Mouse (Mus musculus): ENCODE measurements around the gene Kcnh2. TPM values are rescaled to one million over a fixed set of nuclear protein-coding genes. Genes with fewer than 3 reads are reported as not detected.

Kcnh2 gene
- total and polyA plus RNA-seq, 3 experiments: 59.3 to 121 (median 68.5) TPM

DNA sequence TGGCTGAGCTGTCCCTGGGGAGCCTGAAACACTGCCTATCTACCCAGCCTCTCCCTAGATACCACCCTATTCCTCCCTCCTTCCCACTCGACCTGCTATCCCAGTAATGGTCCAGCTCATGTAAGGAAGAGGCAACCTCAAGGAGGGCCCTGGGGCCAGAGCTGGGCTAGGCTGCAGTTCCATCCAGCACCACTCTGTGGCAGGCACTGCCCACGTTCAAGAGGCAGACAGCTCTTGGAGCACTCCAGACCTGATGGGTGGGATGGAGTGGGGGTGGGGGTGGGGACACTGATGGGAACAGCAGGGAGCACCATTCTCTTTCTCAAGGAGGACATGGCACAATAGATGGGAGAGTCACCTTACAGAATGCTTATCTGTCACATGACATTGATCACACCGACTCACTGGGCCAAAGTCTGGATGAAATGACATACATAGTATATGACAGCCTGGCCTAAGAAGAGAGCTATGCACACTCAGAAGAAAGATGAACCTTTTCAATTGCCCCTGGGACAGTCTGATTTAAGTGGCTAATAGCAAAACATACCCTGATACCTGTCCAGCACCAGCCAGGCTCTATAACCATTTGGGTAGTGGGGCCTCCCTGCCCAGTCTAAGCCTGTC lies 15.4 kb downstream of the Kcnh2 start:
- intact Hi-C loops (cut with DNase I): loop anchor here (1.0 to 2.0 kb wide), 3 partner anchors 17 to 57 kb away; partner anchors contain the start of genes Abcb8 and Atg9b
- WGBS: 19% methylated on average over 3 of the region's 3 CpGs
- no peak overlapping the region for H3K4me3 ChIP-seq
- no peaks in the 10 kb centered on the region for H3K79me2 ChIP-seq (replicated peaks; ENCODE audit: control insufficient read depth, insufficient read depth, low read length)
- DNase-seq: peak; percentile 65 to 71
- TF ChIP-seq EP300 (IDR thresholded peaks at IDR 0.05; ENCODE audit: insufficient read depth, low read depth, low read length) (0 out of 2 replicates have a peak, but pooled peaks have one; percentile 44), POLR2A (IDR thresholded peaks at IDR 0.05; ENCODE audit: insufficient read depth, low read depth, low read length) (no peak), CTCF (IDR thresholded peaks at IDR 0.05) (peak; percentile 84)
- no peaks in the 10 kb centered on the region for H3K36me3 ChIP-seq (ENCODE audit: control insufficient read depth, insufficient read depth, low read length)
- peaks cover 17% of the 10 kb centered on the region for H3K4me1 ChIP-seq (ENCODE audit: control insufficient read depth, insufficient read depth, low read length)
- no peak overlapping the region for H3K9ac ChIP-seq (ENCODE audit: low read depth, low read length)
- H3K27ac ChIP-seq: peak overlapping the region; percentile 71
- H3K27me3 ChIP-seq (ENCODE audit: control insufficient read depth, insufficient read depth, low read length): no peaks in the 10 kb centered on the region

DNA sequence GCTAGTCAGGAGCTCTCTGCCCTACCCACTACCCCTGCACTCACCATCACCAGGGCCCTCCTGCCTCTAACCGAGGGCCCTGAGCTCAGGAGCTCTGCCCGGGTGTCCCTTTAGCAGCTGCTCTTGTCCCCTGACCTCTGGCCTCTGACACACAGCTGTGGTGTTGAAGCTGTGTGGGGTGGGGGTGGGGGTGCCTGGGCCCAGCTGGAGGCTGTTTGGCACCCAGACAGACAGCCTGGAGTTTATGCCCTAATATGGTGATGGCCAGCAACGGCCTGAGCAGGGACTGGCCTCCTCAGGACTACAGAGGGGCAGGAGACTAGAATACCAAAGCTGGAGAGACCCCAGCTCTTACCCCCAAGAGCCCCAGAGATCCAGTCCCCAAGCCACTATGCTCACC lies 16.7 kb downstream of the Kcnh2 start:
- peak in 1 of 2 experiments; percentile 20 for DNase-seq
- Histone ChIP-seq H3K27me3 (ENCODE audit: control insufficient read depth, insufficient read depth, low read length) (no peaks in the 10 kb centered on the region), H3K9ac (ENCODE audit: low read depth, low read length) (no peak overlapping the region), H3K27ac (peak overlapping the region; percentile 33), H3K4me1 (ENCODE audit: control insufficient read depth, insufficient read depth, low read length) (peaks cover 17% of the 10 kb centered on the region), H3K79me2 (replicated peaks; ENCODE audit: control insufficient read depth, insufficient read depth, low read length) (no peaks in the 10 kb centered on the region), H3K4me3 (no peak overlapping the region), H3K36me3 (ENCODE audit: control insufficient read depth, insufficient read depth, low read length) (no peaks in the 10 kb centered on the region)
- intact Hi-C loops (cut with DNase I): no loop called here
- WGBS: 27% methylated on average over 3 of the region's 3 CpGs
- TF ChIP-seq CTCF (IDR thresholded peaks at IDR 0.05): no peak
- no peak for TF ChIP-seq EP300 (IDR thresholded peaks at IDR 0.05; ENCODE audit: insufficient read depth, low read depth, low read length)
- no peak for TF ChIP-seq POLR2A (IDR thresholded peaks at IDR 0.05; ENCODE audit: insufficient read depth, low read depth, low read length)

DNA sequence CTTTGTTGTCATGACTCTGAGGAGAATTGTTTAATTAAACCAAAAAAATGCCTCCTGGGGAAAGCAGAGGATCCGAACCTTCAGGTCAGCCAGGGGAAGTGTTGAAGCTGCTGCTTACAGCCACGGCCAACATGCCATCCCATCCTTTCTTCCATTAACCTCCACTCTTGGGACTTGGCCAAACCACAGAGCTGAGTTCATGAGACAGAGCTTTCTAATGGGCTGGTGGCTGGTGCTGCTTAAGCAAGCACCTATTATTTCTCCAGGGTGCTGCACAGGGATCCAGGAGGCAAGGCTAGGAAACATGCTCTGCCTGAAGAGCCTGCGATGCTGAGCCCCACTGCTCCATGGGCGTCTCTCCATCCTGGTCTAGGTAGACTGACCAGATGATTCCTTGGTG lies 19.0 kb downstream of the Kcnh2 start:
- no peak overlapping the region for H3K4me3 ChIP-seq
- H3K27ac ChIP-seq: no peak overlapping the region
- H3K27me3 ChIP-seq (ENCODE audit: control insufficient read depth, insufficient read depth, low read length): no peaks in the 10 kb centered on the region
- 74% methylated on average over 4 of the region's 4 CpGs for WGBS
- H3K4me1 ChIP-seq (ENCODE audit: control insufficient read depth, insufficient read depth, low read length): peaks cover 9% of the 10 kb centered on the region
- no peak overlapping the region for H3K9ac ChIP-seq (ENCODE audit: low read depth, low read length)
- no peaks in the 10 kb centered on the region for H3K36me3 ChIP-seq (ENCODE audit: control insufficient read depth, insufficient read depth, low read length)
- TF ChIP-seq EP300 (IDR thresholded peaks at IDR 0.05; ENCODE audit: insufficient read depth, low read depth, low read length) (no peak), POLR2A (IDR thresholded peaks at IDR 0.05; ENCODE audit: insufficient read depth, low read depth, low read length) (no peak), CTCF (IDR thresholded peaks at IDR 0.05) (no peak)
- intact Hi-C loops (cut with DNase I): no loop called here
- H3K79me2 ChIP-seq (replicated peaks; ENCODE audit: control insufficient read depth, insufficient read depth, low read length): no peaks in the 10 kb centered on the region
- no peak for DNase-seq

DNA sequence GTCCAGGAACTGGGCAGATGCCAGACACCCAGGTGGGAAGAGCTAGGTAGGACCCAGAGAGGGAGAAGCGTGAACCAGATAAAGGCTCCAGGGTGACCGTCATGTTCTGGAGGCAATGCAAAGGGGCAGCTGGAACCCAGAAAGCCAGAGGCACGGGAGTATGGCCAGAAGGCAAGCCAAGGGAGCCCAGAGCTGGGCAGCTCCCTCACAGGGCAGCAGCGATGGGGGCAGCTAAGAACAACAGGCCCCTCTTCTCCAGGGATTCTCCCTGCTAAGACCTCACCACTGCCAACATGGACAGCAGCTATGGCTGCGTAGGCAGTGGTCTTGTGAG lies 21.5 kb downstream of the Kcnh2 start:
- intact Hi-C loops (cut with DNase I): no loop called here
- 50% methylated on average over 5 of the region's 5 CpGs for WGBS
- Histone ChIP-seq H3K27ac (peak overlapping the region; percentile 76), H3K79me2 (replicated peaks; ENCODE audit: control insufficient read depth, insufficient read depth, low read length) (no peaks in the 10 kb centered on the region), H3K4me1 (ENCODE audit: control insufficient read depth, insufficient read depth, low read length) (no peaks in the 10 kb centered on the region), H3K36me3 (ENCODE audit: control insufficient read depth, insufficient read depth, low read length) (no peaks in the 10 kb centered on the region), H3K4me3 (no peak overlapping the region), H3K27me3 (ENCODE audit: control insufficient read depth, insufficient read depth, low read length) (no peaks in the 10 kb centered on the region), H3K9ac (ENCODE audit: low read depth, low read length) (peak overlapping the region; percentile 23; the same call in 1 of the 2 replicates)
- DNase-seq: no peak
- no peak for TF ChIP-seq CTCF (IDR thresholded peaks at IDR 0.05)
- no peak for TF ChIP-seq POLR2A (IDR thresholded peaks at IDR 0.05; ENCODE audit: insufficient read depth, low read depth, low read length)
- no peak for TF ChIP-seq EP300 (IDR thresholded peaks at IDR 0.05; ENCODE audit: insufficient read depth, low read depth, low read length)

DNA sequence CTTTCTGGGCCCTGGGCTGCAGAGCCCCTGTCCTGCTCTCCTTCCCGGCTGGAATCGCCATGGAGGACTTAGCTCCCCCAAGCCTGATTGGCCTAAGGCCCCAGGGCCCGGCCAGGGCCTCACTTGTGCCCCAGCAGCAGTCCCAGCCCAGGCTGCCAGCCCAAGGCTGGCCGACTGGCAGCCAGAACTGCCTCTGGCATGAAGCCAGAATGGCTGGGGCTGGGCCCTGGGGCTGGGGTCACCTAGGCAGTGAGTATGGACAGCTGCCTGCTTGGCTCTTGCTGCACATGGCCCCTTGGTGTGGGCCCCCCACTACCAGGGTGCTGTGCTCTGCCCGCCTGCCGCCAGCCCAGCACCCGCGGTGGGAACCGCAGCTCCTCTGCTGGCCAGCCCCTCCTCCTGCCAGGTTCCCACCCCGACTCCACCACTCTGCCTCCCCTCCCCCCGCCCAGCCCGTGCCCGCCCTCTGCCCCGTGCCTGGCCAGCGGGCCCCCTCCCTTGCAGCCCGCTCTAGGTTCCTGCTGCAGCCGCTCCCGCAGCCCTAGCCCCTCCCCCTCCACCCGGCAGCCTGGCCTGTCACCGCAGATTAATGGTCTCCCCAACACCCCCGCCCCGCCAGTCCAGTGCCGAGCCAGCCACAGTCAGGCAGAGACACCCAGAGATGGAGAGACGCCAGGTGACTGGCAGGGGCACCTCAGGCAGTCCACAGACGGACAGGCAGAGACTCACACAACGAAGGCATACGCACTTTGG lies 22.0 kb downstream of the Kcnh2 start:
- H3K27me3 ChIP-seq (ENCODE audit: control insufficient read depth, insufficient read depth, low read length): no peaks in the 10 kb centered on the region
- H3K79me2 ChIP-seq (replicated peaks; ENCODE audit: control insufficient read depth, insufficient read depth, low read length): no peaks in the 10 kb centered on the region
- peak overlapping the region; percentile 65 for H3K9ac ChIP-seq (ENCODE audit: low read depth, low read length)
- H3K4me3 ChIP-seq: peak overlapping the region; percentile 38
- WGBS: 22% methylated on average over 26 of the region's 27 CpGs
- DNase-seq: peak; percentile 72 to 85
- no peaks in the 10 kb centered on the region for H3K4me1 ChIP-seq (ENCODE audit: control insufficient read depth, insufficient read depth, low read length)
- TF ChIP-seq CTCF (IDR thresholded peaks at IDR 0.05) (no peak), EP300 (IDR thresholded peaks at IDR 0.05; ENCODE audit: insufficient read depth, low read depth, low read length) (0 out of 2 replicates have a peak, but pooled peaks have one; percentile 35), POLR2A (IDR thresholded peaks at IDR 0.05; ENCODE audit: insufficient read depth, low read depth, low read length) (peak; percentile 35; the same call in 1 of the 2 replicates)
- peak overlapping the region; percentile 83 for H3K27ac ChIP-seq
- intact Hi-C loops (cut with DNase I): no loop called here
- no peaks in the 10 kb centered on the region for H3K36me3 ChIP-seq (ENCODE audit: control insufficient read depth, insufficient read depth, low read length)

DNA sequence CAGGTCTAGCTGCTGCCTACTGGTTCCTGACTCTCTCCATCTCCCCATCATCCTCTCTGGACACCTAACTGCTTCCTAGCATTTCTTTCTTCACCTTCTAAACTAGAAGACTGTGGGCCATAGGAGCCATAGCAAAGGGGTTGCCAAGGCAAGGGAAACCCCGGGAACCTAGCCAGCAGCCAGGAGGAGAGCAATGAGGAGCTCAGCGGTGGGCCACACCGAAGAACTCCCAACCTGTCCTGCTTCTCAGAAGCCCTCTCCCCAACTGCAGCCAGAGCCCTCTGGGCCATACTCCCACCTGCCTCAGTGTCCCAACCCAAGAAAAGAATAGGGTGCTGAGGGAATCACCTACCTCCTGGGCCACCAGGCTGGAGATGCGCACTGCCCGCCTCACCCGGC lies 22.6 kb downstream of the Kcnh2 start:
- H3K27me3 ChIP-seq (ENCODE audit: control insufficient read depth, insufficient read depth, low read length): no peaks in the 10 kb centered on the region
- no peaks in the 10 kb centered on the region for H3K36me3 ChIP-seq (ENCODE audit: control insufficient read depth, insufficient read depth, low read length)
- H3K4me1 ChIP-seq (ENCODE audit: control insufficient read depth, insufficient read depth, low read length): no peaks in the 10 kb centered on the region
- no peaks in the 10 kb centered on the region for H3K79me2 ChIP-seq (replicated peaks; ENCODE audit: control insufficient read depth, insufficient read depth, low read length)
- DNase-seq: peak in 1 of 2 experiments; percentile 45
- 53% methylated on average over 6 of the region's 6 CpGs for WGBS
- H3K4me3 ChIP-seq: peak overlapping the region; percentile 38
- TF ChIP-seq EP300 (IDR thresholded peaks at IDR 0.05; ENCODE audit: insufficient read depth, low read depth, low read length): no peak
- no peak for TF ChIP-seq POLR2A (IDR thresholded peaks at IDR 0.05; ENCODE audit: insufficient read depth, low read depth, low read length)
- H3K27ac ChIP-seq: peak overlapping the region; percentile 83
- H3K9ac ChIP-seq (ENCODE audit: low read depth, low read length): peak overlapping the region; percentile 65
- intact Hi-C loops (cut with DNase I): no loop called here
